Mouse (Mus musculus): ENCODE measurements at regions not wholly inside any gene's neighbourhood (a gene's known extent, or its start where the extent isn't known, plus 50 kb on each side); places are given as distances from the start of the nearest gene placed in this dataset.

DNA sequence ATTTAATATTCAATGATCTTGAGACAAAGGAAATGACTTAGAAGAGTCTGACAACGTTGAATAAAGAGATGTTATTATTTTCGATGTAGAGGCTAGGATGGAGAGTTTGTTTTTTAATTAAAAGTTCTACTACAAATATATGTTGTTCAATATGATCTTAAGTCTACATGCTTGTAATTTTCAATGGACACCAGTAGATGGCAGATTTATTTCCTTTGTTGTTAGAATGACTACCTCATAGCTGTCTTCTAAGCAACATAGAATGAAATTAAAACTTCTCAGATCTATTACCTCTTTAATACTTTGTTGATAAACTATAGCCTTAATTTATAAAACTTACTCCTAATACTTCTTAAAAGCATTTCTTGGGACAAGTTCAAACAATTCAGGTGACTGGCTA, 315.3 kb upstream of the Grin3a start:
- TF ChIP-seq ZNF384 (IDR thresholded peaks at IDR 0.05; ENCODE audit: low read depth, low read length) (no peak), MAFK (IDR thresholded peaks at IDR 0.05; ENCODE audit: insufficient read depth, low read depth, low read length) (no peak), ZC3H11A (IDR thresholded peaks at IDR 0.05; ENCODE audit: borderline replicate concordance, low read depth, low read length) (no peak), HCFC1 (IDR thresholded peaks at IDR 0.05; ENCODE audit: borderline replicate concordance, insufficient read depth, low read length) (no peak), CHD2 (IDR thresholded peaks at IDR 0.05; ENCODE audit: low read depth, low read length) (no peak)
- Histone ChIP-seq H3K9me3 (ENCODE audit: control insufficient read depth, insufficient read depth, low read depth, low read length) (no peaks in the 10 kb centered on the region), H3K4me1 (ENCODE audit: control insufficient read depth in 2 of 2, insufficient read depth in 2 of 2, low read length in 2 of 2, poor library complexity in 1 of 2) (no peaks in the 10 kb centered on the region), H3K36me3 (ENCODE audit: control insufficient read depth, insufficient read depth, low read length, poor library complexity, severe bottlenecking) (no peaks in the 10 kb centered on the region), H3K9ac (ENCODE audit: insufficient read depth, low read depth, low read length, poor library complexity, severe bottlenecking) (no peak overlapping the region), H3K4me3 (ENCODE audit: insufficient read depth in 1 of 2, low read depth in 1 of 2, low read length in 2 of 2, poor library complexity in 1 of 2, severe bottlenecking in 1 of 2) (no peak overlapping the region), H3K27ac (ENCODE audit: insufficient read depth, low read depth, low read length, poor library complexity, severe bottlenecking) (no peak overlapping the region)
- DNase-seq (ENCODE audit: low read depth, low spot score), result no peak
- in situ Hi-C loops (cut with MboI; ENCODE audit: low sequenced_read_pairs in 2 of 2, unreplicated experiment in 2 of 2), result no loop called here

DNA sequence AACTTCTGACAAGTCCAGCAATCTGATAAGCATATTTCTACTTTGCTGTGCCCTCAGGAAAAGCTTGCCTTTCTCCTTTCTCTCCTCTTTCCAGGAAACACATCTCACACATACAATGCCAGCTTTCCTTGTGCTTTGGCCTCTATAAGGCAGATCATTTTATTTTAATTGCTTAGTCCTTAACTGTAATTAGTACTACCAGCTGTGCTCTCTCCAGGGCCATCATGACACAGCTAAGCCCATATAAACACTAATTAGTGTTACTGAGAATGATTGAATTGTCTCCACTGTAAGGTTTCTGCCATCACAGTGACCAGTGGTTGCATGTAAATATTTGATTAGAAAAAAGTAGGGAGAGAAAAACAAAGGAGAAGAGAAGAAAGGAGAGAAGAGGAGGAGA, 300.4 kb upstream of the Grin3a start:
- DNase-seq (ENCODE audit: low read depth, low spot score), result no peak
- no peak overlapping the region for H3K4me3 ChIP-seq (ENCODE audit: insufficient read depth in 1 of 2, low read depth in 1 of 2, low read length in 2 of 2, poor library complexity in 1 of 2, severe bottlenecking in 1 of 2)
- H3K4me1 ChIP-seq (ENCODE audit: control insufficient read depth in 2 of 2, insufficient read depth in 2 of 2, low read length in 2 of 2, poor library complexity in 1 of 2), result no peaks in the 10 kb centered on the region
- H3K27ac ChIP-seq (ENCODE audit: insufficient read depth, low read depth, low read length, poor library complexity, severe bottlenecking), result no peak overlapping the region
- H3K36me3 ChIP-seq (ENCODE audit: control insufficient read depth, insufficient read depth, low read length, poor library complexity, severe bottlenecking), result no peaks in the 10 kb centered on the region
- no peaks in the 10 kb centered on the region for H3K9me3 ChIP-seq (ENCODE audit: control insufficient read depth, insufficient read depth, low read depth, low read length)
- TF ChIP-seq ZNF384 (IDR thresholded peaks at IDR 0.05; ENCODE audit: low read depth, low read length) (no peak), MAFK (IDR thresholded peaks at IDR 0.05; ENCODE audit: insufficient read depth, low read depth, low read length) (no peak), HCFC1 (IDR thresholded peaks at IDR 0.05; ENCODE audit: borderline replicate concordance, insufficient read depth, low read length) (no peak), ZC3H11A (IDR thresholded peaks at IDR 0.05; ENCODE audit: borderline replicate concordance, low read depth, low read length) (no peak), CHD2 (IDR thresholded peaks at IDR 0.05; ENCODE audit: low read depth, low read length) (no peak)
- in situ Hi-C loops (cut with MboI; ENCODE audit: low sequenced_read_pairs in 2 of 2, unreplicated experiment in 2 of 2), result no loop called here
- no peak overlapping the region for H3K9ac ChIP-seq (ENCODE audit: insufficient read depth, low read depth, low read length, poor library complexity, severe bottlenecking)

DNA sequence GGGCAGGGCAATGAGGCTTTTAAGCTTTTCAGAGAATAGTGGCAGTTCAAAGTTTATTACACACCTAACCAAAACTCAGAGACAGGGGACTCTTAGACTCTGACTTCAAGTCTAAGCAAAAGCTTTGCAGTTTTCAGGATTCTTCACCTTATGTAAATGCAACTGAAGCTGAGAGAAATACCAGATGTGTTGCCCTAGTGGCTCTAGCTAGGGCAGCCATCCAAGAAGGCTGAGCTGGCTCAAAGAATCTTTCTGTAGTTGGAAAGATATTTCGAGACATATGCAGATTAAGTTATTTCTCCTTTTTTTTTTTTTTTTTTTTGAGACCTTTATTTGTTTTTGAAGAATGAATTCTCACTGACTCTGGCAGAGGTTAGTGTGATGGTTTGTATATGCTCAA, 284.7 kb upstream of the Grin3a start:
- no peaks in the 10 kb centered on the region for H3K9me3 ChIP-seq (ENCODE audit: control insufficient read depth, insufficient read depth, low read depth, low read length)
- no peak overlapping the region for H3K27ac ChIP-seq (ENCODE audit: insufficient read depth, low read depth, low read length, poor library complexity, severe bottlenecking)
- DNase-seq (ENCODE audit: low read depth, low spot score), result no peak
- no peak overlapping the region for H3K4me3 ChIP-seq (ENCODE audit: insufficient read depth in 1 of 2, low read depth in 1 of 2, low read length in 2 of 2, poor library complexity in 1 of 2, severe bottlenecking in 1 of 2)
- TF ChIP-seq HCFC1 (IDR thresholded peaks at IDR 0.05; ENCODE audit: borderline replicate concordance, insufficient read depth, low read length), result no peak
- no peak overlapping the region for H3K9ac ChIP-seq (ENCODE audit: insufficient read depth, low read depth, low read length, poor library complexity, severe bottlenecking)
- H3K36me3 ChIP-seq (ENCODE audit: control insufficient read depth, insufficient read depth, low read length, poor library complexity, severe bottlenecking), result no peaks in the 10 kb centered on the region
- H3K4me1 ChIP-seq (ENCODE audit: control insufficient read depth in 2 of 2, insufficient read depth in 2 of 2, low read length in 2 of 2, poor library complexity in 1 of 2), result no peaks in the 10 kb centered on the region
- in situ Hi-C loops (cut with MboI; ENCODE audit: low sequenced_read_pairs in 2 of 2, unreplicated experiment in 2 of 2), result no loop called here

DNA sequence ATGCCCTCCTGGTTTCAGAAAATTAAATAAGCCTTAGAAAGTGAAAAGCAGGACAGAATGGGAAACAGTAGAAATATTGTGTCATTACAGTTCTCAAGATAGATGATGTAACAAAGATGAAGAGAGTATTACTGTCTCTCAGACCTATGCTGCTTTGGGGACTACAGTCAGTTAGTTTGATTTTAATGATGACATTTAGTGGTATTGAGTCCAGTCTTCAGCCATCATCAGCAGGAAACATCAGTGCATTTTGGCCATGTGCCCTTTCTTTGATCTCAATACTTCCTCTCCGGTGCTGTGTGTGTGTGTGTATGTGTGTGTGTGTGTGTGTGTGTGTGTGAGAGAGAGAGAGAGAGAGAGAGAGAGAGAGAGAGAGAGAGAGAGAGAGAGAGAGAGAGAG, 261.0 kb upstream of the Grin3a start:
- Histone ChIP-seq H3K36me3 (ENCODE audit: control insufficient read depth, insufficient read depth, low read length, poor library complexity, severe bottlenecking) (no peaks in the 10 kb centered on the region), H3K9ac (ENCODE audit: insufficient read depth, low read depth, low read length, poor library complexity, severe bottlenecking) (no peak overlapping the region), H3K27ac (ENCODE audit: insufficient read depth, low read depth, low read length, poor library complexity, severe bottlenecking) (no peak overlapping the region), H3K4me3 (ENCODE audit: insufficient read depth in 1 of 2, low read depth in 1 of 2, low read length in 2 of 2, poor library complexity in 1 of 2, severe bottlenecking in 1 of 2) (no peak overlapping the region), H3K4me1 (ENCODE audit: control insufficient read depth in 2 of 2, insufficient read depth in 2 of 2, low read length in 2 of 2, poor library complexity in 1 of 2) (no peaks in the 10 kb centered on the region), H3K9me3 (ENCODE audit: control insufficient read depth, insufficient read depth, low read depth, low read length) (no peaks in the 10 kb centered on the region)
- no peak for DNase-seq (ENCODE audit: low read depth, low spot score)
- TF ChIP-seq CHD2 (IDR thresholded peaks at IDR 0.05; ENCODE audit: low read depth, low read length), result no peak
- no peak for TF ChIP-seq MAFK (IDR thresholded peaks at IDR 0.05; ENCODE audit: insufficient read depth, low read depth, low read length)
- TF ChIP-seq ZNF384 (IDR thresholded peaks at IDR 0.05; ENCODE audit: low read depth, low read length), result no peak
- TF ChIP-seq ZC3H11A (IDR thresholded peaks at IDR 0.05; ENCODE audit: borderline replicate concordance, low read depth, low read length), result no peak
- no peak for TF ChIP-seq HCFC1 (IDR thresholded peaks at IDR 0.05; ENCODE audit: borderline replicate concordance, insufficient read depth, low read length)
- in situ Hi-C loops (cut with MboI; ENCODE audit: low sequenced_read_pairs in 2 of 2, unreplicated experiment in 2 of 2), result no loop called here

DNA sequence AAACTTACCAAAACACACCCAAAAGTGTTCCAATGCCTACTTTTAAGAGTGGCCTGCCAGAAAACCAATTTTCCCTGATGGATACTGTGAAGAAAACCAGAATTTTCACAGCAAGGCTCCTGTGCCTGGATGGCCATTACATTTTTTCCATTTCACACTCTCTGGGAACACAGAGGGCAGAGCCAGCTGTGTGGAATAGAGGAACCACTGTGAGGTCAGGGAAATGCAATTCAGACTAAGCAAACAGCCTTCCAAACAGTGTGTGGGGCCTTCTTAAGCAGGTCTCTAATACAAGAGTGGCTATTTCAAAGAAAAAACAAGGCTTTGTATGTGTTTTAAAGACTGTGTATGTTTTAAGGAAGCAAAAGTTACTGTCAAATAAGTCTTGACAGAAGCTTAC, 242.3 kb upstream of the Grin3a start:
- Histone ChIP-seq H3K36me3 (ENCODE audit: control insufficient read depth, insufficient read depth, low read length, poor library complexity, severe bottlenecking) (no peaks in the 10 kb centered on the region), H3K4me3 (ENCODE audit: insufficient read depth in 1 of 2, low read depth in 1 of 2, low read length in 2 of 2, poor library complexity in 1 of 2, severe bottlenecking in 1 of 2) (no peak overlapping the region), H3K9me3 (ENCODE audit: control insufficient read depth, insufficient read depth, low read depth, low read length) (no peaks in the 10 kb centered on the region), H3K27ac (ENCODE audit: insufficient read depth, low read depth, low read length, poor library complexity, severe bottlenecking) (no peak overlapping the region), H3K4me1 (ENCODE audit: control insufficient read depth in 2 of 2, insufficient read depth in 2 of 2, low read length in 2 of 2, poor library complexity in 1 of 2) (no peaks in the 10 kb centered on the region), H3K9ac (ENCODE audit: insufficient read depth, low read depth, low read length, poor library complexity, severe bottlenecking) (no peak overlapping the region)
- DNase-seq (ENCODE audit: low read depth, low spot score), result no peak
- in situ Hi-C loops (cut with MboI; ENCODE audit: low sequenced_read_pairs in 2 of 2, unreplicated experiment in 2 of 2), result no loop called here
- TF ChIP-seq CHD2 (IDR thresholded peaks at IDR 0.05; ENCODE audit: low read depth, low read length) (no peak), HCFC1 (IDR thresholded peaks at IDR 0.05; ENCODE audit: borderline replicate concordance, insufficient read depth, low read length) (no peak), ZNF384 (IDR thresholded peaks at IDR 0.05; ENCODE audit: low read depth, low read length) (no peak), ZC3H11A (IDR thresholded peaks at IDR 0.05; ENCODE audit: borderline replicate concordance, low read depth, low read length) (no peak), MAFK (IDR thresholded peaks at IDR 0.05; ENCODE audit: insufficient read depth, low read depth, low read length) (no peak)
